Comparison of ENCODE assay signal across 20 mouse cellular contexts in genomic region chr1:79577357-79577756, GRCm38 (mm10).
A peak's percentile ranks its signal among the peaks of the same experiment; 100 is the strongest.
DNase-seq lines count a peak whose midpoint lies in the region; ATAC-seq and TF ChIP-seq lines count a peak whose summit lies in the region.
"Had no signal": no experiment of that assay in that cellular context is flagged by ENCODE, and none has a peak within 500 bp of the region (broad histone marks: within the 10 kb centered on the region; RNA-seq: fewer than 3 reads in every experiment).

No protein-coding gene starts in this region.

- no peak overlapping the region for H3K9ac ChIP-seq in neural tube, embryonic 15.5 days (replicated peaks)
- H3K9ac ChIP-seq: embryonic facial prominence, embryonic 12.5 days; forebrain, embryonic 15.5 days; heart, embryonic 15.5 days; hindbrain, embryonic 15.5 days; intestine, embryonic 15.5 days; liver, embryonic 14.5 days had no signal

- no peaks in the 10 kb centered on the region for H3K27me3 ChIP-seq in neural tube, embryonic 15.5 days (replicated peaks)
- H3K27me3 ChIP-seq: embryonic facial prominence, embryonic 12.5 days; forebrain, embryonic 15.5 days; heart, embryonic 15.5 days; hindbrain, embryonic 15.5 days; intestine, embryonic 15.5 days had no signal

- H3K4me3 ChIP-seq in bone marrow macrophage, adult 2 months (ENCODE audit: insufficient read depth, low read length) = no peak overlapping the region
- no peak overlapping the region for H3K4me3 ChIP-seq in neural tube, embryonic 15.5 days (replicated peaks)
- H3K4me3 ChIP-seq: embryonic facial prominence, embryonic 12.5 days; forebrain, embryonic 15.5 days; heart, adult 2 months; heart, embryonic 15.5 days; hindbrain, embryonic 15.5 days; intestine, embryonic 15.5 days; layer of hippocampus, adult 2 months had no signal

- WGBS in neural tube, embryonic 15.5 days = 84% methylated on average over 3 of the region's 3 CpGs

- ATAC-seq in neural tube, embryonic 15.5 days (ENCODE audit: low FRiP score) = no peak
- ATAC-seq: forebrain, embryonic 15.5 days; intestine, embryonic 15.5 days had no signal

- H3K9me3 ChIP-seq in neural tube, embryonic 15.5 days (replicated peaks) = no peaks in the 10 kb centered on the region
- H3K9me3 ChIP-seq: embryonic facial prominence, embryonic 12.5 days; forebrain, embryonic 15.5 days; heart, embryonic 15.5 days; hindbrain, embryonic 15.5 days; intestine, embryonic 15.5 days had no signal

- peak overlapping the region; percentile 93 for H3K27ac ChIP-seq in bone marrow macrophage, adult 2 months (ENCODE audit: insufficient read depth, low read depth, low read length)
- H3K27ac ChIP-seq in neural tube, embryonic 15.5 days (replicated peaks) = no peak overlapping the region
- H3K27ac ChIP-seq: embryonic facial prominence, embryonic 12.5 days; forebrain, embryonic 15.5 days; heart, adult 2 months; heart, embryonic 15.5 days; hindbrain, embryonic 15.5 days; intestine, embryonic 15.5 days; kidney, postnatal 0 days; layer of hippocampus, adult 2 months; liver, embryonic 14.5 days had no signal

- no peak overlapping the region for H3K4me2 ChIP-seq in neural tube, embryonic 15.5 days
- H3K4me2 ChIP-seq: embryonic facial prominence, embryonic 12.5 days; forebrain, embryonic 15.5 days; heart, embryonic 15.5 days; hindbrain, embryonic 15.5 days; intestine, embryonic 15.5 days had no signal

- peaks cover 24% of the 10 kb centered on the region for H3K4me1 ChIP-seq in bone marrow macrophage, adult 2 months (ENCODE audit: control insufficient read depth, insufficient read depth, low read length)
- peaks cover 6% of the 10 kb centered on the region; the same call in 1 of the 2 replicates for H3K4me1 ChIP-seq in neural tube, embryonic 15.5 days
- H3K4me1 ChIP-seq: embryonic facial prominence, embryonic 12.5 days; intestine, embryonic 15.5 days had no signal

- H3K36me3 ChIP-seq in neural tube, embryonic 15.5 days = no peaks in the 10 kb centered on the region
- H3K36me3 ChIP-seq: embryonic facial prominence, embryonic 12.5 days; forebrain, embryonic 15.5 days; heart, embryonic 15.5 days; hindbrain, embryonic 15.5 days; intestine, embryonic 15.5 days had no signal

- TF ChIP-seq CTCF in bone marrow macrophage, adult 2 months (IDR thresholded peaks at IDR 0.05; ENCODE audit: low read depth, low read length) = no peak

- no peak for TF ChIP-seq POLR2A in bone marrow macrophage, adult 2 months (IDR thresholded peaks at IDR 0.05; ENCODE audit: borderline replicate concordance, low read depth, low read length)

- DNase-seq in heart, adult 11 months = peak; percentile 48
- DNase-seq in heart, adult 9 months (ENCODE audit: low spot score in 2 of 2) = no peak
- DNase-seq in gastrocnemius, postnatal 25 days = peak; percentile 40
- peak; percentile 67 for DNase-seq in skeletal muscle tissue, adult 2 months (ENCODE audit: low read depth, low spot score)
- DNase-seq in ovary, postnatal 36 days (ENCODE audit: low spot score) = no peak
- DNase-seq: cerebellum, adult 8-10 months; heart, adult 2 months; heart, postnatal 4 days; layer of hippocampus, postnatal 36 days; right cerebral cortex, postnatal 4 days had no signal

Comparison
In these comparisons a context has a peak if more than half of its experiments do, and no peak if none do; other contexts are left out.
1. DNase-seq: peak in heart, adult 11 months (single experiment), gastrocnemius, postnatal 25 days (single experiment) and skeletal muscle tissue, adult 2 months (single experiment); none in heart, adult 9 months (0 of 2) and ovary, postnatal 36 days (single experiment).